Mouse (Mus musculus) G1E (cell line): ENCODE data around the gene Kcnj6. TPM values are rescaled to one million over a fixed set of nuclear protein-coding genes. Genes with fewer than 3 reads are reported as not detected.
"Not testable (repeated sequence)": the region's sequence is repeated elsewhere in the genome, so short reads cannot be mapped to it uniquely, and the experiment has no call there.

Experiments used
- ATAC-seq: 2 replicates; pipeline ENCODE4 v1.8.0; 2016; ENCODE audit warnings: mild to moderate bottlenecking; ENCODE audit not compliant: insufficient number of reproducible peaks, poor library complexity, low FRiP score, severe bottlenecking; ENCODE audit errors: extremely low read depth
- DNase-seq: peaks from one replicate; pipeline ENCODE4 v3.0.0; 2012; ENCODE audit warnings: low spot score
- H3K27me3 ChIP-seq: 2 replicates; pipeline ENCODE4 v1.6.1; 2012; ENCODE audit warnings: mild to moderate bottlenecking, low read length, inconsistent platforms; ENCODE audit not compliant: insufficient read depth
- H3K36me3 ChIP-seq: replicated peaks from 2 replicates; pipeline ENCODE3; 2012; ENCODE audit warnings: mild to moderate bottlenecking, inconsistent platforms
- H3K4me1 ChIP-seq: 2 replicates; pipeline ENCODE4 v1.6.1; 2012; ENCODE audit warnings: low read depth, low read length, inconsistent platforms, mixed read lengths; ENCODE audit not compliant: insufficient read depth
- H3K4me3 ChIP-seq: 2 replicates; pipeline ENCODE4 v1.5.1; 2012; ENCODE audit warnings: low read depth, mild to moderate bottlenecking, inconsistent platforms, low read length, moderate library complexity, mixed read lengths
- H3K9me3 ChIP-seq: replicated peaks from 2 replicates; pipeline ENCODE4 v1.6.1; 2012; ENCODE audit warnings: inconsistent platforms
- CTCF ChIP-seq: IDR thresholded peaks from 2 replicates; pipeline ENCODE4 v1.5.1; 2012; ENCODE audit warnings: low read depth, low read length, inconsistent platforms, mixed read lengths
- GATA1 ChIP-seq: IDR thresholded peaks from 2 replicates; pipeline ENCODE4 v1.6.1; 2012; ENCODE audit warnings: borderline replicate concordance, low read length, inconsistent platforms, mixed read lengths
- GATA2 ChIP-seq: IDR thresholded peaks from 2 replicates; pipeline ENCODE4 v1.6.1; 2012; ENCODE audit warnings: low read depth, low read length, inconsistent platforms, borderline replicate concordance
- POLR2AphosphoS5 ChIP-seq: IDR thresholded peaks from 2 replicates; pipeline ENCODE4 v1.6.1; 2012; ENCODE audit warnings: low read depth, low read length, inconsistent platforms; ENCODE audit not compliant: insufficient replicate concordance
- TAL1 ChIP-seq: conservative IDR thresholded peaks from 2 replicates; pipeline ENCODE4 v1.6.1; 2012; ENCODE audit warnings: low read depth, low read length, inconsistent platforms, mixed read lengths
- polyA plus RNA-seq: library from polyadenylated mRNA; stranded (reverse); fragments of >175 nt; gene quantifications from 2 replicates; pipeline ENCODE4 v1.2.3, GENCODE M21; 2012
- total RNA-seq, 2 experiments: library from RNA; stranded (forward) in 1 of 2; stranded (reverse) in 1 of 2; fragments of 200-1000 nt in 1 of 2; fragments of >200 nt in 1 of 2; fragmentation: Nextera tagmentation in 1 of 2; gene quantifications; 2 replicates each; pipeline ENCODE4 v1.2.3; 2014 to 2017

Gene Kcnj6
- total and polyA plus RNA-seq, 3 experiments = 0.22 TPM; not detected in 2

- Histone ChIP-seq H3K4me3 (no peak overlapping the region), H3K9me3 (no peaks in the 10 kb centered on the region), H3K4me1 (no peaks in the 10 kb centered on the region), H3K36me3 (no peaks in the 10 kb centered on the region), H3K27me3 (0 out of 2 replicates have a peak, but pooled peaks cover 3% of the 10 kb centered on the region)
- TF ChIP-seq CTCF (no peak), GATA2 (no peak)
- DNase-seq (no peak), ATAC-seq (no peak)
Measured at GRCm38 (mm10) chr16:94822611-94823010, 174.9 kb downstream of the Kcnj6 start.

GRCm38 (mm10) chr16:94821610-94822009 is 175.9 kb downstream of the Kcnj6 start:
- Histone ChIP-seq H3K4me3 (no peak overlapping the region), H3K4me1 (no peaks in the 10 kb centered on the region), H3K27me3 (0 out of 2 replicates have a peak, but pooled peaks cover 3% of the 10 kb centered on the region), H3K9me3 (no peaks in the 10 kb centered on the region), H3K36me3 (no peaks in the 10 kb centered on the region)
- no peak for TF ChIP-seq POLR2AphosphoS5
- DNase-seq (no peak), ATAC-seq (no peak)

DNA sequence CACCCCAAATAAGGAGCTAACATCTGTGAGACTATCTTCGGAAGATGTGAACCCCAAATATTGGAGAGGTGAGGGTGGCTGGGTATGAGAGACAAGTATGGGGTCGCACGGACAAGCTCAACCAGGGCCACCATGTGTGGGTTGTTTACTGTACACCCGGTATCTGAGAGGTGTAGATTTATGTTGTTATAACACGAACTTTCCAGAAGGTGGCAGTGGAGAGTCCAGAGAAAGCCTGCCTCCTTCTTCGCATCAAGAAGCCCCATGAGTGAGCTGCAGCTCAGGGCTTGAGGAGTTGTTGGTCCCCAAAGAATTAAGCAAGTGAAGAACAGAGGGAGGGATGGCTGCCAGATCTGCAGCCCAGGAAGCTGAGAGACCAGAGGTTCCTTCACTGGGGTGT is 181.1 kb downstream of the Kcnj6 start:
- TF ChIP-seq GATA2 = no peak
- peak; percentile 20; the same call in 1 of the 2 replicates for TF ChIP-seq CTCF
- Histone ChIP-seq H3K27me3 (no peaks in the 10 kb centered on the region), H3K9me3 (peaks cover 6% of the 10 kb centered on the region), H3K4me1 (no peaks in the 10 kb centered on the region), H3K4me3 (no peak overlapping the region), H3K36me3 (no peaks in the 10 kb centered on the region)
- DNase-seq (peak; percentile 35), ATAC-seq (no peak)

DNA sequence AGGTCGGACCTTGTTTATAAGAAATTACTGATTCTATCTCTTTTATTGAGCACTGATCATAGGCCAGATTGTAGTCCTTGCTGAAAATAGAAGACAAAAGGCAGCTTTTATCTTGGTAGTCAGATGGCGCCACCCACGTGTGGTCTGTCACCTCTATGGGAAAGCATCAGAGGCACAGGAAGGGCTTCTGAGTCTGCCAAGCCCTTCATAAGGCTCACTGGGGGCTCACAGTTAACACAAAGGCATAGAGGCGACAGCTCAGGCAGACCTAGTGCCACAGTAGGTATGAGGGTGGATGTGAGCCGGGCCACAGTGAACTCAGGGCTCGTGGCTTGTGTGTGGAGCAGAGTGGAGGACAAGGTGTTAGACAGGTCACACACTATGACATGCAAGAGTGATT is 181.6 kb downstream of the Kcnj6 start:
- H3K36me3 ChIP-seq = no peaks in the 10 kb centered on the region
- ATAC-seq = no peak

DNA sequence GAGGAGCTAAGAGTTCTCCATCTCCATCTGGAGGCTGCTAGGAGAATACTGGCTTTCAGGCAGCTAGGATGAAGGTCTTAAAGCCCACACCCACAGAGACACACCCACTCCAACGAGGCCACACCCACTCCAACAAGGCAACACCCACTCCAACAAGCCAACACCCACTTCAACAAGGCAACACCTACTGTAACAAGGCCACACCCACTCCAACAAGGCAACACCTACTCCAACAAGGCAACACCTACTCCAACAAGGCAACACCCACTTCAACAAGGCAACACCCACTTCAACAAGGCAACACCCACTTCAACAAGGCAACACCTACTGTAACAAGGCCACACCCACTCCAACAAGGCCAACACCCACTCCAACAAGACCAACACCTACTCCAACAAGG is 188.2 kb downstream of the Kcnj6 start:
- not testable (repeated sequence) for H3K4me3 ChIP-seq, ATAC-seq, H3K27me3 ChIP-seq, H3K4me1 ChIP-seq, H3K9me3 ChIP-seq, H3K36me3 ChIP-seq, DNase-seq

More for the DNA sequence above, 181.6 kb downstream of the Kcnj6 start:
- Histone ChIP-seq H3K9me3 (peaks cover 6% of the 10 kb centered on the region), H3K27me3 (no peaks in the 10 kb centered on the region), H3K4me3 (no peak overlapping the region), H3K4me1 (no peaks in the 10 kb centered on the region)
- no peak for DNase-seq
- no peak for TF ChIP-seq POLR2AphosphoS5
- no peak for TF ChIP-seq TAL1
- TF ChIP-seq GATA2 = no peak

DNA sequence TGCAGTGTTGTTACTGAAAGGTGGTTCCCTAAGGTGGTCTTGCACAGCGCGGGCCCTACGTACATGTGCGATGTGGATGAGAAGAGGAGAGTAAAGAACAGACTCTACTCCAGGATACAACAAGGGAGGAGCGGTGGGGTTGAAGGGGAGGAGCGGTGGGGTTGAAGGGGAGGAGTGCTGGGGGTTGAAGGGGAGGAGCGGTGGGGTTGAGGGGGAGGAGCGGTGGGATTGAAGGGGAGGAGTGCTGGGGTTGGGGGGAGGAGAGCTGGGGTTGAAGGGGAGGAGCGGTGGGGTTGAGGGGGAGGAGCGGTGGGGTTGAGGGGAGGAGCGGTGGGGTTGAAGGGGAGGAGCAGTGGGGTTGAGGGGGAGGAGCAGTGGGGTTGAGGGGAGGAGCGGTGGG is 199.3 kb downstream of the Kcnj6 start:
- no peak for TF ChIP-seq GATA1
- ATAC-seq (no peak), DNase-seq (no peak)
- Histone ChIP-seq H3K27me3 (no peaks in the 10 kb centered on the region), H3K9me3 (peaks cover 2% of the 10 kb centered on the region; the same call in 1 of the 2 replicates), H3K4me3 (no peak overlapping the region), H3K36me3 (no peaks in the 10 kb centered on the region), H3K4me1 (no peaks in the 10 kb centered on the region)

GRCm38 (mm10) chr16:94797366-94797765 is 200.1 kb downstream of the Kcnj6 start:
- DNase-seq (no peak), ATAC-seq (no peak)
- Histone ChIP-seq H3K4me3 (no peak overlapping the region), H3K4me1 (no peaks in the 10 kb centered on the region), H3K36me3 (no peaks in the 10 kb centered on the region), H3K27me3 (peaks cover 2% of the 10 kb centered on the region; the same call in 1 of the 2 replicates), H3K9me3 (peaks cover 2% of the 10 kb centered on the region; the same call in 1 of the 2 replicates)
- TF ChIP-seq GATA2 (no peak), POLR2AphosphoS5 (no peak), CTCF (no peak), TAL1 (no peak)
